Mouse (Mus musculus): ENCODE measurements around the gene Gm15517.
"Not testable (repeated sequence)": the region's sequence is repeated elsewhere in the genome, so short reads cannot be mapped to it uniquely, and the experiment has no call there.

The Gm15517 gene

DNA sequence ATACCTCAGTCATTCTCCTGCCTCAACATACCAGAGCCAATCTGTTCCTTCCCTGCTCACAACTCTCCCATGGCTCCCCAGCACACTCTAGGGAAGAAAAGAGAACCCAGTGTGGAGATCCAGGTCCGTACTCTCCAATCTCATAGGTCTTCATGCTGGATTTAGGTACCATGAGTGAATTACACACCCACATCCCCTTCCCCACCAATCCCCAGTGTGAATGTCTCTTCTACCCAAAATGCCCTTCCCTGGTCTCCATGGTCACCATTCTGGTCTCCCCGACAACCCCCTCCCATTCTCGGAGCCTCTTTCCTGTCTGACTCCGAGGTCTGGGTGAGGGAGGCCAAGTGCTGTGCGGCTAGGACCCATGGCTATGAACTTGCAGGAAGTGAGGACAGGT lies at the start of gene Gm15517:
Gene Gm15517, plus strand, starts transcription at position 301 of the 400 bp plus-strand sequence.
- DNase-seq = no peak

DNA sequence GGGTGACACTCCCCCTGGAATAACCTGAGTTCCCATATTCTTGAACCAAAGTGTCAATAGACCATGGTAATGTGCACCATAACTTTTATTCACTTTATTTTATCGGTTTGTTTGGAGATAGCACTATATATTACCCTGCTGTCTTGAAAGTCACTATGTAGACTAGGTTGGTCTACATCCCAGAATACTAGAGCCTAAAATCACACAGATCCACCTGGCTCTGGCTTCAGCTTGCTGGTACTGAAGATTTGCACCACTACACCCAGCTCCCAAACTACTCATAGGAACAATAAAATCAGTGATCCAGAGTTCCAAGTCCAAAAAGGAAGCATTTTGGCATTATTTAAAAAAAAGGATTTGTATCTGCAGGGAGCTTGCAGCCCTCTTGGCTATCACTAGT lies 45.6 kb upstream of the Gm15517 start, which contains the start of gene Klk1b5:
Gene Klk1b5, plus strand, starts transcription at position 301 of the 400 bp plus-strand sequence.
- DNase-seq = no peak

- DNase-seq = not testable (repeated sequence)
These were observed 39.6 kb upstream of the Gm15517 start for GRCm38 (mm10) chr7:44221601-44222000.

- not testable (repeated sequence) for DNase-seq
These were observed 38.9 kb upstream of the Gm15517 start for GRCm38 (mm10) chr7:44222335-44222734.

DNA sequence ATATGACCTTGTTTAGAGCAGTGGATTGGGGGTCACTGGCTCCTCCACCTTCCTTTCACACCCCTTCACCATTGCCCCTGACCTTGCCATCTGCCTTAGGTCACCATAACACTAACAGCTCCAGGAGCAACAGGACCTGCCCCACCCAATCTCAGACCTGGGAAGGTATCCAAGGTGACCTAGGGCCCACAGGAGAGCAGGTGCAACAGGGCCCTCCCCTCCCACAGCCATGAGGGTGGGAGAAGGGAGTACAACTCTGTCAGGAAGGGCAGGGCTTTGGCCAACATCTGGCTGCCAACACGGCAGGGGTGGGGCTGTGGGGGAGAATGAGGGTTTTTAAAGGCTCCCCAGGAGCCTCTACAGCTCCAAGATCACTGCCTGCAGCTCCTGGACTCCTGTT lies 36.2 kb upstream of the Gm15517 start, which contains the start of gene Klk1:
Gene Klk1, plus strand, starts transcription at position 285 of the 400 bp plus-strand sequence.
- DNase-seq = peak; percentile 32 to 85

DNA sequence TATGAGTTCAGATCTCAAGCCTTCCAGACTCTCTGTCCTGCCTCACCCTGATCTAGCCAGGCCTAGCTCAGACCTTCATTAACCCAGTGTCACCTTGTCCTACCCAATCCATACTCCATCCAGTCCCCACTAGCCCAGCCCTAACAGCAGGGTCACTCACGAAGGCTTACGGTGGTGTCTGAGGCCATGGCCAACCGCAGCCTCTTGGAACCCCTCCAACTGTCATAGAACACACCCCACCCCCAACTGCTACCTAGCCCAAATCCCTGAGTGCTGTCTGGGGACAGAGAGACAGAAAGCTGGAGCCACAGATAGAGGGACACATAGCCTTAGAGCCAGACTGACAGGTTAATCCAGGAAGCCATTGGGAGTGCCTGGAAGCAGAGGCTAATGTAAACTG lies 25.3 kb upstream of the Gm15517 start, which contains the start of gene Gm36864:
Gene Gm36864, plus strand, starts transcription at position 269 of the 400 bp plus-strand sequence.
- no peak for DNase-seq

DNA sequence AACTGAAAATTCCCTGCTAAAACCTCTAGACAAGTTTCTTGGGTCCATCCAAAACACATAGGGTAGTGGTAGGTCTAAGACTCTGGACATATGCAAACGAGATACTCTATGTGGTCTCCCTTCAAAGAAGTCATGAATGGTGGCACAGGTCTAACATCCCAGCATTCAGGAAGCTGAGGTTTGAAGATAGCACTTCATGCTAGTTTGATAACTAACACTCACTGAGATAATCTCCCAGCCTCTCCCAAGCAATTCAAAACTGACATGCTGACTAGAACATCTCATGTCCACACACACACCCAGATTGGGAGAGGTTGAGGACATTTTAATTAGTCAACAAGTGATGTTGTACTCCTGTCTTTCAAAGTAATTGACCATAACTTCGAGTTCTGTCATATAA lies 21.3 kb upstream of the Gm15517 start:
- DNase-seq = no peak

GRCm38 (mm10) chr7:44240712-44241111 lies 20.5 kb upstream of the Gm15517 start:
- no peak for DNase-seq

DNA sequence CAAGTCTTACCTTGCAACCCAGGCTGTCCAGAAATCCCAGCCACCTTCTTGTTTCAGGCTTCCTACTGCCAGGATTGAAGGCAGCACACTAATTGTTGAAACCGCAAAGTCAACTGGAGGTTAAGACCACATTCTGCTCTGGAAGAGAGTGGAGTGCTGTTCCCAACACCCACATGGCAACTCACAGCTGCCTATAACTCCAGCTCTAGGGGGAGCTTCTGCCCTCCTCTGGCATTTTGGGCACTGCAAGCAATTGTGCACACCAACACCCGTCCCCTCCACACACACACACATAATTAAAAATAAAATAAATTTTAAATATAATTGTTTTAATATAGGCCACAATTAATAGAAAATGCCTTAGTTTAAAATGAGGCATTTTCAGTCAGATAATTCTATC lies 20.1 kb upstream of the Gm15517 start:
- DNase-seq = no peak

DNA sequence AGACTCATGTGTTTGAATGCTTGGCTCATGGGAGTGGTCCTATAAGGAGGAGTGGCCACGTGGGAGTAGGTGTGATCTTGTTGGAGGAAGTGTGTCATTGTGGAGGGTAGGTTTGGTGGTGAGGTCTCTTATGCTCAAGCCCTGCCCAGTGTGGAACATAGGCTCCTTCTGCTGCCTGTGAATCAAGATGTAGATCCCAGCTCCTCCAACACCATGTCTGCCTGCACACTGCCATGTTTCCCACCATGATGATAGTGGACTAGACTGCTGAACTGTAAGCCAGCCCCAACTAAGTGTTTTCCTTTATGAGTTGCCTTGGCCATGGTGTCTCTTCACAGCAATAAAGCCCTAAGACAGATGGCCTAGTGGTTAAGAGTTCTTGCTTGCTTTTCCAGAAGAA lies 17.2 kb upstream of the Gm15517 start:
- DNase-seq = no peak

DNA sequence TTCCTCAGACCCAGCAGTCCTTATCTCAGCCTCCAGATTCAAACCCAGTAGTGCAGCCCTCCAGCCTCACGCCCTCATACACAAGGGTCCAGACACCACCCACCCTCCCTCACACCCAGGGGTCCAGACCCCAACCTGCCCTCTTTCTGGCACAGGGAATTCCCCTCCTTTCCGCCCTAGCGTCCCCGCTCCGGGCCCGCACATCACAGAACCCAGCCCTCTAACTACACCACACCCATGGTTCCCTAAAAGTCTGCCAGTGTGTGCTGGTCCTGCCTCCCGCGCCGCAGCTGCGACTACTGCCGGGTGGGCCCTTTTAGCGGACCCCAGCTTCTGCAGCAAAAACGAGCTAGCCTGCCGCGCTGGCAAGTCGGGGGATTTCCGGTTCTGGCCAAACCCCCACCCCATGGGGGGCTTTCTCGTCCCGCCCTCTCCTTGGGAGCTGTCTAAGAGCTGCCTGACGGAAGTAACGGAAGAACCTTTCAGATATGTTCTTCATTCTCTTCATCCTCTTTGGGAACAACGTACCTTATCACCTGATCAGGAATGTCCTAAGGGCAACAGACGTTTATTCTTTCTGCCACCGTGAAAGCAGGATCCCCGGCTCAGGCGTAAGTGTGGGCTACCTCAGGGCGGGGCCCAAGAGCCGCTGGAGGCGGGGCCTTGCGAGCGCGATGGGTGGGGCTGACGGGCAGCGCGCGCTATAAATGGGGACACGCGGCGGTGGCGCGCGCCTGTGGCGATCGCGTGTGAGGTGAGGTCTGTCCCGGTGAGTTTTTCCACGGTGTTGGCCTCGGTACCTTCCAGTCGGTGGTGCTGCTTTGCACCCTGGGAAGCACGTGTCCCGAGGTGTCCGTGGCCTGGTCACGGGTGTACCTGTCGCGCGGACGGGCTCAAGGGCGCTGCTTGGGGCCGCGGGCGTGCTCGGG lies 14.9 kb upstream of the Gm15517 start, which contains the start of the genes 1700028J19Rik and 2410002F23Rik:
Gene 1700028J19Rik, minus strand, starts transcription at position 641 of the 929 bp plus-strand sequence.
Gene 2410002F23Rik, plus strand, starts transcription at position 668 of the 929 bp plus-strand sequence.
- DNase-seq = peak; percentile 91 to 93

DNA sequence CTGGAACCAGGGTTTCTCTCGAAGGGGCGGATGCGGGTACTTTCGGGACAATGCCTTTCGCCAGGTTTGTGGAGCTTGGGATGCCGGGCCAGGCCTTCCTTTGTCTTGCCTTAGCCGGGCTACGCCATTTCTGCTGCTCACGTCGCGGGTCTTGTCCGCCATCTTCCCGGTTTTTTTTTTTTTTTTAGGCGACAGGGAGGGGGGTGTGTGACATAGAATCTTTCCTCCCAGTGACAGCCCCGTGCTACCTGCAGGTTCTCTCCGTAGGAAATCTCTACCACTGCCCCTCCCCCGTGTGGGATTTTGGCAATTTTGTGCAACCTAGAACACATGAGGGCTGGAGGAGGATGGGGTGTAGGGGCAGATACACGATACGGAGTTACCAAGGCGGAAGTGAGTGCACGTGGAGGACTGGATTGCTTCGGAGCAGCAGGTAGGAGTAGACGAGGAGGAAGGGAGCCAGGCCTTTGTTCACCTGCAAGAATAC lies 14.2 kb upstream of the Gm15517 start:
- DNase-seq = peak; percentile 18 to 55

DNA sequence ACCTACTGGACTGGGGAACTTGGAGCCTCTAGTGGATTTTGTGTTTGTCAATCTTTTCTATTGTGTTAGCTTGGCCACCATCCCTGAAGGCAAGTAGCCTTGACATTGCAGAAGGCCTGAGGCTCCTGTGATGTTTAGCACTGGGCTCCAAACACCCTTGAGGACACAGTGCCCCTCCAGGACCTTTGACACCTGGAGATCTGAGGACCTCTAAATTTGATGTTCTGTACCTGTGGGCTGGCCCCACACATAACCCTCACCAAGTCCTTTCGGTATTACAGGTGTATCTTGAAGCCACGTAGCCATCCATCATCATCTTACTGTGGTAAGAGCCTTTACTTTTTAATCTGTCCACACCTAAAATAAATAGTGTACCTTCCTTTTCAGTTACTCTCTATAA lies 13.3 kb upstream of the Gm15517 start:
- DNase-seq = no peak

DNA sequence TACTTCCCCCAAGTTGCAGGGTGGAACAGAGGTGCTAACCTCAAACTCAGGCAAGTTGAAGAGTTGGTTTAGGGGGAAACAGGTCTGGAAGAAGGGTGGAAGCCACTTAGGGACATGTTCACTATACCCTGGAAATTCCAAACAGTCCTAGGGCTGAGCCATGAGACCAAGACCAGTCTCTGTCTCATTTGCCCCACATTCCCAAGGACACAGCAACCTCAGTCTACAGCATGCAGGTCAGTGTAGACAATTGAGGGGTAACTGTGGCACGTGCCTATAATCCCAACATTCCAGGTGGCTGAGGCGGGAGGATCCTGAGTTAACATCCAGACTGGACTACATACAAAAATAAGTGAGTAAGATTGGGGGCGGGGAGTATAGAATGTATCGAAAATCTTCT lies 12.0 kb upstream of the Gm15517 start:
- DNase-seq = no peak

GRCm38 (mm10) chr7:44250732-44251275 lies 10.4 kb upstream of the Gm15517 start:
- DNase-seq = not testable (repeated sequence)

DNA sequence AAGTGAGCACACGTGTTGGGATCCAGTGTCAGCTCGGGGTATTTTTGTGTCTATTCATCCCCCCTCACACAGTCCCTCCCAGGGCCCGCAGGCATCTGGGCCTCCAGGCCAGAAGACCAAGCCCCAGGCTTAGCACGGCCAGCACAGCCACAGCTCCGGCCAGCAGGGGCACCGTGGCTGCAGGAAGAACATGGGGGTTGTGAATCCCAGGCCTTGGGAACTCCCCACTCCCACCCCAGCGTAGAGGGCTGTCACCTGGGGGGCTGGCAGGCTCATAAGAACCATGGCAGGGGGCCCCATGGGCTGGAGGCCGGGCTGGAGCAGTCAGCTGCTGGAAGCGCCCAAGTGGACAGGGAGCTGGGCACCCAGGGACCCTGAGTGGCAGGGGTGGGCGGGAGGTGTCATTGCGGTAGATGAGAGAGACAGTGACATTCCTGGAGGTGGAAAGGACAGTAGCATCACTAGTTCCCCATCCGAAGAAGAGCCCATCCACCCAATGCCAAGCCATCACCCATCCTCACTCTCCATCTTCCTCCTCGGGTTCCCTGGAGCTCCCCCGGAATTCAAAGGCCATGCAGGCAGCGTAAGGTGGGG lies 8.1 kb upstream of the Gm15517 start:
- no peak for DNase-seq

- DNase-seq = no peak
These were observed 6.3 kb upstream of the Gm15517 start for GRCm38 (mm10) chr7:44254930-44255329.

- no peak for DNase-seq
These were observed 4.0 kb upstream of the Gm15517 start, which contains the start of gene Acp4 for GRCm38 (mm10) chr7:44257278-44257677. Gene Acp4, minus strand, starts transcription at chr7:44257378.

GRCm38 (mm10) chr7:44260410-44260809 lies 837 bp upstream of the Gm15517 start:
- DNase-seq = no peak

- DNase-seq = peak; percentile 89 to 98
These were observed 1.8 kb downstream of the Gm15517 start for GRCm38 (mm10) chr7:44262791-44263643.

- DNase-seq = no peak
These were observed 6.9 kb downstream of the Gm15517 start for GRCm38 (mm10) chr7:44268117-44268516.

DNA sequence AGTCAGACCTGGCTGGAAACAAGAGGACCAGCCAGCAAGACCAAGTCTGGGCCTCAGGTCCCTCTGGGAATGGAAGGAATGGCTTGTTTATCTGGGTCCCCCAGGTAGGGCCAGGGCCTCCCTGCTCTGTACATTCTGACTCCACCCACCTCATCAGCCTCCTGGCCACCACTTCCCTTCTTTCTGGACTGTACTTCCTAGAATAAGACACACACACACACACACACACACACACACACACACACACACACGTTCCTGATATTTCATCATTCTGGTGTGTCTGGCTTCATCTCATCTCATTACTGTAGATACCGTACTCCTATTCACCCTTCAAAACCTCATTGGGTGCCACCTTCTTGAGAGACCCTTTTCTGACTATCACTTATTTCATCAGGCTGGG lies 8.2 kb downstream of the Gm15517 start:
- no peak for DNase-seq

All from kidney, postnatal 25 days (tissue).